Mouse (Mus musculus) C2C12 (cell line): ENCODE measurements at regions not wholly inside any gene's neighbourhood (a gene's known extent, or its start where the extent isn't known, plus 50 kb on each side); places are given as distances from the start of the nearest gene placed in this dataset.

Experiments
- CTCF ChIP-seq: IDR thresholded peaks from one replicate; pipeline ENCODE4 v1.5.1; 2011; ENCODE audit not compliant: control insufficient read depth, insufficient read depth, insufficient read length
- MAX ChIP-seq: IDR thresholded peaks from one replicate; pipeline ENCODE4 v1.6.1; 2011; ENCODE audit warnings: mild to moderate bottlenecking, control low read depth
- MYOD1 ChIP-seq: IDR thresholded peaks from one replicate; pipeline ENCODE4 v1.6.1; 2011; ENCODE audit warnings: low read depth; ENCODE audit not compliant: control insufficient read depth, insufficient read length

GRCm38 (mm10) chr16:63313544-63313943 is 459.4 kb downstream of the Pros1 start:
- no peak for TF ChIP-seq CTCF
- TF ChIP-seq MAX = peak; percentile 71
- TF ChIP-seq MYOD1 = peak; percentile 81
